Mouse (Mus musculus) forebrain, embryonic 10.5 days (tissue): ENCODE measurements around the gene Gm4133. TPM values are rescaled to one million over a fixed set of nuclear protein-coding genes. Genes with fewer than 3 reads are reported as not detected.
"Not testable (repeated sequence)": the region's sequence is repeated elsewhere in the genome, so short reads cannot be mapped to it uniquely, and the experiment has no call there.

ENCODE experiments used
- DNase-seq: peaks from one replicate; pipeline ENCODE4 v3.0.0-alpha.2; 2017; ENCODE audit warnings: low spot score; ENCODE audit errors: extremely low spot score
- H3K27ac ChIP-seq: fragments of 300-500 bp; sonication (generic); 2 replicates; pipeline ENCODE4 v1.5.1; 2016; ENCODE audit warnings: mild to moderate bottlenecking
- H3K27me3 ChIP-seq: fragments of 300-500 bp; sonication (generic); 2 replicates; pipeline ENCODE4 v1.6.1; 2016; ENCODE audit warnings: mild to moderate bottlenecking; ENCODE audit not compliant: poor library complexity, severe bottlenecking
- H3K36me3 ChIP-seq: fragments of 300-500 bp; sonication (generic); replicated peaks from 2 replicates; pipeline ENCODE4 v1.6.1; 2016; ENCODE audit warnings: mild to moderate bottlenecking, moderate library complexity
- H3K4me1 ChIP-seq: fragments of 300-500 bp; sonication (generic); 2 replicates; pipeline ENCODE4 v1.6.1; 2016
- H3K4me3 ChIP-seq: fragments of 300-500 bp; sonication (generic); 2 replicates; pipeline ENCODE4 v1.5.1; 2016; ENCODE audit warnings: mild to moderate bottlenecking, moderate library complexity
- H3K9me3 ChIP-seq: fragments of 300-500 bp; sonication (generic); 2 replicates; pipeline ENCODE4 v1.6.1; 2016; ENCODE audit warnings: mild to moderate bottlenecking, moderate library complexity
- WGBS: fragments of 180-500 bp; shearing (Covaris S2); methylation state at CpG from one replicate; pipeline ENCODE4 v1.1.7; 2016; 5-methylcytosine and 5-hydroxymethylcytosine counted together
- polyA plus RNA-seq: library from polyadenylated mRNA; unstranded; fragments of >200 nt; fragmentation: Nextera tagmentation; extraction: Ambion mirVana; gene quantifications from 2 replicates; pipeline ENCODE4 v1.2.1, GENCODE M21; 2016

The Gm4133 gene
- polyA plus RNA-seq = not detected in 2 replicates

DNA sequence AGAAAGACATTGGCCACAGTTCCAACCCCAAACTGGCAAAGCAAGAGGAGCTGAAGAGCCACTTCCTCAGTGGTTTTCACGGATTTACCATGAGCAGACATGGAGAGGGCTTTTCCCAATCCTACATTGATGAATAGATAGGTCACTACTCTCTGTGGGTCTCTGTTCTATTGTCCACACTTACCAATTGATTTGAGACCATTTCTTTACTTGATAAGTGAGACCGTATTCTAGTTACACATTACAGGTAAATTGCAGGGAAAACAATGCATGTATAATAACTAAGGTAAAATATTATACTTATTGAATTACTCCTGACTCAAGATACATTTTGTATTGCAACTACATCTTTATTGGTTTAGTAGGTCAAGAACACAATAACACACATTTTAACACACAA, at the start of gene Gm4133:
Gm4133 (minus strand) TSS at position 101 of the 400 bp plus-strand sequence.
- WGBS = no CpG with 5 or more reads among the region's 2 CpGs
- not testable (repeated sequence) for H3K4me3 ChIP-seq, H3K9me3 ChIP-seq, H3K4me1 ChIP-seq, DNase-seq, H3K36me3 ChIP-seq, H3K27ac ChIP-seq, H3K27me3 ChIP-seq

DNA sequence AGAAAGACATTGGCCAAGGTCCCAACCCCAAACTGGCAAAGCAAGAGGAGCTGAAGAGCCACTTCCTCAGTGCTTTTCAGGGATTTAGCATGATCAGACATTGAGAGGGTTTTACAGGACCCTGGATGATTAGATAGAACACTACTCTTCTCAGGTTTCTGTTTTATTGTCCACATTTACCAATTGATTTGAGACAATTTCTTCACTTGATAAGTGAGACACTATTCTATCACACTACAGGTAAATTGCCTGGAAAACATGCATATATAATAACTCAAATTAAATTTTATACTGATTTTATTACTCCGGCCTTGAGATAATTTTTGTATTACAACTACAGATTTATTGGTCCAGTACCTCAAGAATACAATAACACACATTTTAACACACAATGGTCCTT, 41.4 kb upstream of the Gm4133 start, which contains the start of gene Gm5728:
Gm5728 (minus strand) TSS at position 101 of the 400 bp plus-strand sequence.
- not testable (repeated sequence) for H3K4me1 ChIP-seq, H3K9me3 ChIP-seq
- WGBS = no CpG with 5 or more reads among the region's 1 CpGs

More for the DNA sequence above, 41.4 kb upstream of the Gm4133 start, which contains the start of gene Gm5728:
- H3K27me3 ChIP-seq, DNase-seq, H3K36me3 ChIP-seq, H3K27ac ChIP-seq, H3K4me3 ChIP-seq: not testable (repeated sequence)

Other genes starting within 250 kb of the Gm4133 start
- gene Vmn1r91, start 234.4 kb downstream of the Gm4133 start, polyA plus RNA-seq = not detected in 2 replicates
- not detected in 2 replicates for gene Gm16442, start 211.5 kb downstream of the Gm4133 start, polyA plus RNA-seq
- not detected in 2 replicates for gene Vmn1r93, start 195.0 kb downstream of the Gm4133 start, polyA plus RNA-seq
- gene Vmn1r94, start 165.7 kb downstream of the Gm4133 start, polyA plus RNA-seq = not detected in 2 replicates
- not detected in 2 replicates for gene Vmn1r95, start 140.4 kb downstream of the Gm4133 start, polyA plus RNA-seq
- not detected in 2 replicates for gene Gm6164, start 128.5 kb downstream of the Gm4133 start, polyA plus RNA-seq
- gene Gm4498, start 100.2 kb downstream of the Gm4133 start, polyA plus RNA-seq = not detected in 2 replicates
- gene Gm5890, start 71.2 kb downstream of the Gm4133 start, polyA plus RNA-seq = not detected in 2 replicates
- not detected in 2 replicates for gene Gm5728, start 41.3 kb upstream of the Gm4133 start, polyA plus RNA-seq
- gene Vmn1r100, start 83.9 kb upstream of the Gm4133 start, polyA plus RNA-seq = not detected in 2 replicates
- not detected in 2 replicates for gene Vmn1r101, start 108.5 kb upstream of the Gm4133 start, polyA plus RNA-seq
- gene Gm10670, start 140.9 kb upstream of the Gm4133 start, polyA plus RNA-seq = not detected in 2 replicates
- not detected in 2 replicates for gene Vmn1r103, start 176.5 kb upstream of the Gm4133 start, polyA plus RNA-seq
- gene Vmn1r104, start 199.8 kb upstream of the Gm4133 start, polyA plus RNA-seq = not detected in 2 replicates
- gene Gm5726, start 211.7 kb upstream of the Gm4133 start, polyA plus RNA-seq = not detected in 2 replicates
- gene Gm4141, start 242.2 kb upstream of the Gm4133 start, polyA plus RNA-seq = not detected in 2 replicates